Mouse (Mus musculus) midbrain, postnatal 0 days (tissue): ENCODE results near the gene Ret. TPM values are rescaled to one million over a fixed set of nuclear protein-coding genes. Genes with fewer than 3 reads are reported as not detected.

Source experiments
- ATAC-seq: fragments of 200-750 bp; cut with Nextera tagmentation; 2 replicates; pipeline ENCODE4 v1.8.0; 2017; ENCODE audit warnings: moderate number of reproducible peaks, mild to moderate bottlenecking, moderate TSS enrichment, moderate library complexity; ENCODE audit not compliant: low FRiP score
- DNase-seq: peaks from one replicate; pipeline ENCODE4 v3.0.0-alpha.2; 2015; ENCODE audit warnings: low spot score
- H3K27ac ChIP-seq: fragments of 300-500 bp; sonication (generic); 2 replicates; pipeline ENCODE4 v1.5.1; 2014; ENCODE audit warnings: low read depth, mild to moderate bottlenecking, low read length, mixed read lengths
- H3K27me3 ChIP-seq: fragments of 300-500 bp; sonication (generic); 2 replicates; pipeline ENCODE4 v1.6.1; 2014; ENCODE audit warnings: low read length, control low read depth, mixed read lengths; ENCODE audit not compliant: insufficient read depth
- H3K36me3 ChIP-seq: fragments of 300-500 bp; sonication (generic); 2 replicates; pipeline ENCODE4 v1.6.1; 2014; ENCODE audit warnings: low read length, control low read depth, mixed read lengths; ENCODE audit not compliant: insufficient read depth
- H3K4me1 ChIP-seq: fragments of 300-500 bp; sonication (generic); 2 replicates; pipeline ENCODE4 v1.6.1; 2014; ENCODE audit warnings: mild to moderate bottlenecking, control low read depth, antibody characterized with exemption, low read length, mixed read lengths; ENCODE audit not compliant: insufficient read depth
- H3K4me2 ChIP-seq: fragments of 300-500 bp; sonication (generic); 2 replicates; pipeline ENCODE4 v1.6.1; 2014; ENCODE audit warnings: low read depth, mild to moderate bottlenecking, low read length, mixed read lengths; ENCODE audit not compliant: poor library complexity, severe bottlenecking
- H3K4me3 ChIP-seq: fragments of 300-500 bp; sonication (generic); 2 replicates; pipeline ENCODE4 v1.5.1; 2014; ENCODE audit warnings: low read depth, mild to moderate bottlenecking, low read length, moderate library complexity
- H3K9ac ChIP-seq: fragments of 300-500 bp; sonication (generic); replicated peaks from 2 replicates; pipeline ENCODE4 v1.6.1; 2014; ENCODE audit warnings: mild to moderate bottlenecking, low read length, moderate library complexity, mixed read lengths; ENCODE audit not compliant: poor library complexity, severe bottlenecking
- H3K9me3 ChIP-seq: fragments of 300-500 bp; sonication (generic); 2 replicates; pipeline ENCODE4 v1.6.1; 2016; ENCODE audit warnings: low read length, control low read depth
- CTCF ChIP-seq: IDR thresholded peaks from 2 replicates; pipeline ENCODE4 v1.5.1; 2016; ENCODE audit warnings: antibody characterized with exemption, mild to moderate bottlenecking
- WGBS: fragments of 180-500 bp; shearing (Covaris S2); extraction: QIAGEN DNeasy Blood & Tissue Kit; methylation state at CpG from one replicate; pipeline ENCODE4 v1.1.7; 2014; 5-methylcytosine and 5-hydroxymethylcytosine counted together
- polyA plus RNA-seq: library from polyadenylated mRNA; unstranded; fragments of >200 nt; fragmentation: Nextera tagmentation; extraction: Ambion mirVana; gene quantifications from 2 replicates; pipeline ENCODE4 v1.2.1, GENCODE M21; 2015
- total RNA-seq: library from RNA; depleted of rRNA; stranded (reverse); fragments of >200 nt; gene quantifications from 2 replicates; pipeline ENCODE4 v1.2.3, GENCODE M21; 2014; rRNA removed

Ret gene
- 24.6 and 27.1 TPM in 2 replicates for total RNA-seq
- 7.1 and 8.5 TPM in 2 replicates for polyA plus RNA-seq

GRCm38 (mm10) chr6:118197440-118197975, at the start of gene Ret:
Gene Ret, minus strand, starts transcription at chr6:118197718.
- Histone ChIP-seq H3K27me3 (peaks cover 35% of the 10 kb centered on the region), H3K4me2 (peak within 1 kb of the TSS; percentile 99), H3K9me3 (no peaks in the 10 kb centered on the region), H3K27ac (no peak within 1 kb of the TSS), H3K4me3 (peak within 1 kb of the TSS; percentile 78), H3K9ac (peak within 1 kb of the TSS; percentile 59), H3K36me3 (no peaks in the 10 kb centered on the region), H3K4me1 (no peaks in the 10 kb centered on the region)
- no peak; the same call in 1 of the 2 replicates for ATAC-seq
- no peak for TF ChIP-seq CTCF
- under 1% methylated on average over 26 of the region's 26 CpGs for whole genome bisulfite sequencing
- DNase-seq: peak; percentile 48

- Histone ChIP-seq H3K4me1 (no peaks in the 10 kb centered on the region), H3K4me2 (no peak overlapping the region), H3K9me3 (no peaks in the 10 kb centered on the region), H3K4me3 (no peak overlapping the region), H3K27me3 (no peaks in the 10 kb centered on the region), H3K36me3 (no peaks in the 10 kb centered on the region), H3K27ac (no peak overlapping the region), H3K9ac (no peak overlapping the region)
- ATAC-seq: no peak
- 92% methylated on average over 6 of the region's 6 CpGs for WGBS
- no peak for TF ChIP-seq CTCF
- DNase-seq: no peak
Measured at GRCm38 (mm10) chr6:118247161-118247560, 49.6 kb upstream of the Ret start.

GRCm38 (mm10) chr6:118244106-118244505, 46.6 kb upstream of the Ret start:
- no peak overlapping the region for H3K27ac ChIP-seq
- 75% methylated on average over 7 of the region's 7 CpGs for WGBS
- H3K27me3 ChIP-seq: no peaks in the 10 kb centered on the region
- no peaks in the 10 kb centered on the region for H3K4me1 ChIP-seq
- DNase-seq (no peak), ATAC-seq (no peak)
- no peaks in the 10 kb centered on the region for H3K9me3 ChIP-seq
- H3K4me2 ChIP-seq: no peak overlapping the region
- TF ChIP-seq CTCF: no peak
- no peak overlapping the region for H3K4me3 ChIP-seq
- no peaks in the 10 kb centered on the region for H3K36me3 ChIP-seq
- no peak overlapping the region for H3K9ac ChIP-seq

- WGBS: 83% methylated on average over 5 of the region's 5 CpGs
- no peaks in the 10 kb centered on the region for H3K4me1 ChIP-seq
- no peaks in the 10 kb centered on the region for H3K36me3 ChIP-seq
- H3K9ac ChIP-seq: no peak overlapping the region
- H3K4me2 ChIP-seq: no peak overlapping the region
- no peaks in the 10 kb centered on the region for H3K9me3 ChIP-seq
- no peaks in the 10 kb centered on the region for H3K27me3 ChIP-seq
- no peak for ATAC-seq
- DNase-seq: no peak
- no peak overlapping the region for H3K4me3 ChIP-seq
- TF ChIP-seq CTCF: no peak
- no peak overlapping the region for H3K27ac ChIP-seq
Measured at GRCm38 (mm10) chr6:118242941-118243340, 45.4 kb upstream of the Ret start.

- no peak overlapping the region for H3K27ac ChIP-seq
- WGBS: 18% methylated on average over 3 of the region's 3 CpGs
Measured at GRCm38 (mm10) chr6:118226072-118226471, 28.6 kb upstream of the Ret start.

GRCm38 (mm10) chr6:118222471-118222870, 25.0 kb upstream of the Ret start:
- H3K9me3 ChIP-seq: no peaks in the 10 kb centered on the region
- H3K27ac ChIP-seq: no peak overlapping the region
- H3K4me1 ChIP-seq: no peaks in the 10 kb centered on the region
- H3K27me3 ChIP-seq: no peaks in the 10 kb centered on the region
- no peak overlapping the region for H3K9ac ChIP-seq
- no peak for DNase-seq
- WGBS: 85% methylated on average over 2 of the region's 2 CpGs
- no peak for ATAC-seq
- H3K36me3 ChIP-seq: no peaks in the 10 kb centered on the region
- no peak for TF ChIP-seq CTCF
- no peak overlapping the region for H3K4me3 ChIP-seq
- H3K4me2 ChIP-seq: no peak overlapping the region

More at GRCm38 (mm10) chr6:118226072-118226471, 28.6 kb upstream of the Ret start:
- no peaks in the 10 kb centered on the region for H3K4me1 ChIP-seq
- ATAC-seq (peak; percentile 60), DNase-seq (peak; percentile 68)
- no peak overlapping the region for H3K4me3 ChIP-seq
- no peaks in the 10 kb centered on the region for H3K9me3 ChIP-seq
- no peak for TF ChIP-seq CTCF
- H3K36me3 ChIP-seq: no peaks in the 10 kb centered on the region
- no peak overlapping the region for H3K4me2 ChIP-seq
- no peaks in the 10 kb centered on the region for H3K27me3 ChIP-seq
- H3K9ac ChIP-seq: no peak overlapping the region
